Mouse (Mus musculus): Measurements from ENCODE around the gene Sqor. TPM values are rescaled to one million over a fixed set of nuclear protein-coding genes. Genes with fewer than 3 reads are reported as not detected.

Sqor gene
- total and polyA plus RNA-seq, 3 experiments: 0.85 TPM; not detected in 2

GRCm38 (mm10) chr2:122776823-122777222 lies 11.8 kb downstream of the Sqor start:
- Histone ChIP-seq H3K4me1 (ENCODE audit: control insufficient read depth in 1 of 2, insufficient read depth in 2 of 2) (no peaks in the 10 kb centered on the region), H3K4me2 (ENCODE audit: insufficient read depth, low read depth, poor library complexity, severe bottlenecking) (no peak overlapping the region), H3K9ac (ENCODE audit: insufficient read depth, low read depth) (no peak overlapping the region), H3K9me3 (replicated peaks; ENCODE audit: low read length) (no peaks in the 10 kb centered on the region), H3K36me3 (replicated peaks in 1 of 2; ENCODE audit: control insufficient read depth in 1 of 2, insufficient read depth in 1 of 2, low read length in 1 of 2) (no peaks in the 10 kb centered on the region), H3K27me3 (replicated peaks) (no peaks in the 10 kb centered on the region), H3K79me2 (replicated peaks; ENCODE audit: control insufficient read depth, extremely low read depth, insufficient read depth, poor library complexity, severe bottlenecking) (no peaks in the 10 kb centered on the region), H3K27ac (ENCODE audit: insufficient read depth, low read depth) (no peak overlapping the region), H3K4me3 (replicated peaks in 1 of 3; ENCODE audit: low read depth in 2 of 3, low read length in 2 of 3, poor library complexity in 1 of 3) (no peak overlapping the region)
- TF ChIP-seq ZKSCAN1 (IDR thresholded peaks at IDR 0.05; ENCODE audit: borderline replicate concordance, low read depth, low read length): no peak
- no peak for TF ChIP-seq ETS1 (conservative IDR thresholded peaks at IDR 0.05; ENCODE audit: low read depth, low read length)
- TF ChIP-seq RAD21 (IDR thresholded peaks at IDR 0.05; ENCODE audit: low read depth, low read length): no peak
- TF ChIP-seq NELFE (IDR thresholded peaks at IDR 0.05; ENCODE audit: low read depth, low read length): no peak
- TF ChIP-seq EP300 (IDR thresholded peaks at IDR 0.05; ENCODE audit: low read length): no peak
- TF ChIP-seq BHLHE40 (IDR thresholded peaks at IDR 0.05; ENCODE audit: low read depth, low read length): no peak
- TF ChIP-seq E2F4 (IDR thresholded peaks at IDR 0.05; ENCODE audit: insufficient replicate concordance, low read depth, low read length): no peak
- no peak for TF ChIP-seq JUND (conservative IDR thresholded peaks at IDR 0.05; ENCODE audit: low read depth, low read length)
- TF ChIP-seq TCF12 (IDR thresholded peaks at IDR 0.05; ENCODE audit: low read depth, low read length): no peak
- TF ChIP-seq POLR2A (IDR thresholded peaks at IDR 0.05; ENCODE audit: low read depth, low read length): no peak
- no peak for TF ChIP-seq RCOR1 (conservative IDR thresholded peaks at IDR 0.05; ENCODE audit: low read depth, low read length)
- TF ChIP-seq HCFC1 (IDR thresholded peaks at IDR 0.05; ENCODE audit: low read depth, low read length): no peak
- TF ChIP-seq TBP (conservative IDR thresholded peaks at IDR 0.05; ENCODE audit: low read depth, low read length): no peak
- TF ChIP-seq ZMIZ1 (IDR thresholded peaks at IDR 0.05; ENCODE audit: low read depth, low read length): no peak
- TF ChIP-seq POLR2AphosphoS2 (IDR thresholded peaks at IDR 0.05; ENCODE audit: low read depth, low read length): no peak
- TF ChIP-seq MYC (IDR thresholded peaks at IDR 0.05; ENCODE audit: low read depth, low read length): no peak
- dilution Hi-C loops (cut with MboI; ENCODE audit: extremely low pct_ligation_motif_present, extremely low pct_unique_long_range_greater_than_20kb, low sequenced_read_pairs) (no loop called here), in situ Hi-C loops (cut with MboI; ENCODE audit: low pct_ligation_motif_present, low pct_unique_long_range_greater_than_20kb, low sequenced_read_pairs) (no loop called here)
- no peak for DNase-seq (ENCODE audit: extremely low read depth)

DNA sequence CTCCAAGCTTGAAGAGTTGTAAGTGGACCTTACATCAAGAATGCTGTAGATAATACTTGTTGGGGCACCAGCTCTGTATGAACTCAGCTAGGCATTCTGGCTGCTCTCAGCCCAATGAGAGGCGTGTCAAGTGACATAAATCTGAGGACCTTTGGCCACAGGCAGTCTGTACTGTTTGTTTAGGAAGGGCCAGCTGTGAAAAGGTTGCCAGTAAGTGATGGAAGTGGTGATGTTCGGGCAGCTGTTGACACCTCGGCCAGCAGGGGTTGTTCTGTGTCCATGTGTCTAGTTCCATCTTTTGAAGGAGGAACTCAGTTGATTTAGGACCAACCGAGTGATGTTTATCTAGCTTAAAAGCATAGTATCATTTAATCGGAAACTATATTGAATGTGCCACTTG lies 14.9 kb downstream of the Sqor start:
- Histone ChIP-seq H3K27me3 (replicated peaks) (peaks cover 7% of the 10 kb centered on the region), H3K9me3 (replicated peaks; ENCODE audit: low read length) (no peaks in the 10 kb centered on the region), H3K36me3 (replicated peaks in 1 of 2; ENCODE audit: control insufficient read depth in 1 of 2, insufficient read depth in 1 of 2, low read length in 1 of 2) (no peaks in the 10 kb centered on the region), H3K4me3 (replicated peaks in 1 of 3; ENCODE audit: low read depth in 2 of 3, low read length in 2 of 3, poor library complexity in 1 of 3) (no peak overlapping the region), H3K9ac (ENCODE audit: insufficient read depth, low read depth) (no peak overlapping the region), H3K4me1 (ENCODE audit: control insufficient read depth in 1 of 2, insufficient read depth in 2 of 2) (no peaks in the 10 kb centered on the region), H3K4me2 (ENCODE audit: insufficient read depth, low read depth, poor library complexity, severe bottlenecking) (no peak overlapping the region), H3K79me2 (replicated peaks; ENCODE audit: control insufficient read depth, extremely low read depth, insufficient read depth, poor library complexity, severe bottlenecking) (no peaks in the 10 kb centered on the region), H3K27ac (ENCODE audit: insufficient read depth, low read depth) (no peak overlapping the region)
- dilution Hi-C loops (cut with MboI; ENCODE audit: extremely low pct_ligation_motif_present, extremely low pct_unique_long_range_greater_than_20kb, low sequenced_read_pairs): no loop called here
- TF ChIP-seq RCOR1 (conservative IDR thresholded peaks at IDR 0.05; ENCODE audit: low read depth, low read length) (no peak), MAZ (IDR thresholded peaks at IDR 0.05; ENCODE audit: low read depth, low read length) (no peak), CHD2 (IDR thresholded peaks at IDR 0.05; ENCODE audit: low read length) (no peak), ETS1 (conservative IDR thresholded peaks at IDR 0.05; ENCODE audit: low read depth, low read length) (no peak), IRF4 (IDR thresholded peaks at IDR 0.05; ENCODE audit: low read depth, low read length) (no peak), NRF1 (IDR thresholded peaks at IDR 0.05; ENCODE audit: low read depth, low read length) (no peak), MEF2A (IDR thresholded peaks at IDR 0.05; ENCODE audit: borderline replicate concordance, low read depth, low read length) (no peak), ZNF384 (IDR thresholded peaks at IDR 0.05; ENCODE audit: low read depth, low read length) (no peak), GABPA (IDR thresholded peaks at IDR 0.05; ENCODE audit: insufficient replicate concordance, low read depth, low read length) (no peak), MXI1 (IDR thresholded peaks at IDR 0.05; ENCODE audit: low read depth, low read length) (no peak), HCFC1 (IDR thresholded peaks at IDR 0.05; ENCODE audit: low read depth, low read length) (no peak), MAX (IDR thresholded peaks at IDR 0.05; ENCODE audit: low read length) (no peak)
- DNase-seq (ENCODE audit: extremely low read depth): no peak
- in situ Hi-C loops (cut with MboI; ENCODE audit: low pct_ligation_motif_present, low pct_unique_long_range_greater_than_20kb, low sequenced_read_pairs): no loop called here
